Mouse (Mus musculus): Measurements from ENCODE around the gene Flad1.

Gene Flad1

GRCm38 (mm10) chr3:89395806-89396653 is 15.6 kb downstream of the Flad1 start:
- no peak for DNase-seq (ENCODE audit: low spot score)

GRCm38 (mm10) chr3:89395419-89395805 is 16.3 kb downstream of the Flad1 start:
- DNase-seq (ENCODE audit: low spot score) = no peak

- no peak for DNase-seq (ENCODE audit: low spot score)
These were observed 16.8 kb downstream of the Flad1 start for GRCm38 (mm10) chr3:89394894-89395256.

GRCm38 (mm10) chr3:89394006-89394893 is 17.4 kb downstream of the Flad1 start, which contains the start of gene Zbtb7b:
Gene Zbtb7b, minus strand, starts transcription at chr3:89394776.
- no peak for DNase-seq (ENCODE audit: low spot score)

GRCm38 (mm10) chr3:89393605-89394004 is 18.1 kb downstream of the Flad1 start:
- peak; percentile 81 for DNase-seq (ENCODE audit: low spot score)

GRCm38 (mm10) chr3:89392871-89393311 is 18.8 kb downstream of the Flad1 start:
- DNase-seq (ENCODE audit: low spot score) = no peak

- no peak for DNase-seq (ENCODE audit: low spot score)
These were observed 19.8 kb downstream of the Flad1 start for GRCm38 (mm10) chr3:89391663-89392511.

- DNase-seq (ENCODE audit: low spot score) = no peak
These were observed 20.7 kb downstream of the Flad1 start for GRCm38 (mm10) chr3:89390699-89391662.

GRCm38 (mm10) chr3:89390111-89390515 is 21.6 kb downstream of the Flad1 start:
- DNase-seq (ENCODE audit: low spot score) = no peak

- no peak for DNase-seq (ENCODE audit: low spot score)
These were observed 22.5 kb downstream of the Flad1 start for GRCm38 (mm10) chr3:89388901-89389740.

- no peak for DNase-seq (ENCODE audit: low spot score)
These were observed 23.4 kb downstream of the Flad1 start for GRCm38 (mm10) chr3:89388134-89388881.

GRCm38 (mm10) chr3:89387632-89388031 is 24.0 kb downstream of the Flad1 start:
- no peak for DNase-seq (ENCODE audit: low spot score)

- no peak for DNase-seq (ENCODE audit: low spot score)
These were observed 24.9 kb downstream of the Flad1 start for GRCm38 (mm10) chr3:89386438-89387420.

GRCm38 (mm10) chr3:89385451-89385850 is 26.2 kb downstream of the Flad1 start:
- no peak for DNase-seq (ENCODE audit: low spot score)

GRCm38 (mm10) chr3:89384331-89385076 is 27.2 kb downstream of the Flad1 start:
- DNase-seq (ENCODE audit: low spot score) = no peak

GRCm38 (mm10) chr3:89383651-89384255 is 27.9 kb downstream of the Flad1 start:
- DNase-seq (ENCODE audit: low spot score) = no peak

GRCm38 (mm10) chr3:89382950-89383349 is 28.7 kb downstream of the Flad1 start:
- DNase-seq (ENCODE audit: low spot score) = no peak
